In genomic region chr19:4712781-4713526, GRCm38 (mm10) we compare ENCODE assay signal across 8 mouse cellular contexts. TPM values are rescaled to one million over a fixed set of nuclear protein-coding genes. Genes with fewer than 3 reads are reported as not detected.
DNase-seq lines count a peak whose midpoint lies in the region; ATAC-seq lines count a peak whose summit lies in the region.

No protein-coding gene starts in this region.

- peak overlapping the region; percentile 54; the same call in 1 of the 2 replicates for H3K4me3 ChIP-seq in liver, embryonic 11.5 days (ENCODE audit: low read depth, low read length)
- peak overlapping the region; percentile 59 for H3K4me3 ChIP-seq in embryonic facial prominence, embryonic 14.5 days (ENCODE audit: low read depth, low read length)
- peak overlapping the region; percentile 61 for H3K4me3 ChIP-seq in intestine, embryonic 14.5 days (ENCODE audit: low read depth, low read length)
- peak overlapping the region; percentile 81 for H3K4me3 ChIP-seq in neural tube, embryonic 13.5 days

- DNase-seq in liver, embryonic 11.5 days (ENCODE audit: low spot score), result no peak
- DNase-seq in liver, result no peak
- no peak for DNase-seq in embryonic facial prominence, embryonic 14.5 days (ENCODE audit: low spot score)
- no peak for DNase-seq in intestine, embryonic 14.5 days (ENCODE audit: low spot score)
- no peak for DNase-seq in ovary, postnatal 10 days (ENCODE audit: low spot score)
- DNase-seq in spleen, postnatal 36 days (ENCODE audit: low spot score in 2 of 2), result no peak
- no peak for DNase-seq in kidney, adult 11 months

- H3K4me2 ChIP-seq in liver, embryonic 11.5 days, result peak overlapping the region; percentile 77
- peak overlapping the region; percentile 99 for H3K4me2 ChIP-seq in embryonic facial prominence, embryonic 14.5 days (ENCODE audit: low read depth, low read length)
- H3K4me2 ChIP-seq in intestine, embryonic 14.5 days (ENCODE audit: low read length), result peak overlapping the region; percentile 99
- H3K4me2 ChIP-seq in neural tube, embryonic 13.5 days, result peak overlapping the region; percentile 66

- H3K9ac ChIP-seq in liver, embryonic 11.5 days (ENCODE audit: low read depth, low read length), result no peak overlapping the region
- H3K9ac ChIP-seq in embryonic facial prominence, embryonic 14.5 days (ENCODE audit: low read depth, low read length), result 0 out of 2 replicates have a peak overlapping the region, but pooled peaks have one; percentile 62
- H3K9ac ChIP-seq in intestine, embryonic 14.5 days (ENCODE audit: low read length), result no peak overlapping the region
- peak overlapping the region; percentile 98 for H3K9ac ChIP-seq in neural tube, embryonic 13.5 days

- peaks cover 2% of the 10 kb centered on the region; the same call in 1 of the 2 replicates for H3K4me1 ChIP-seq in liver, embryonic 11.5 days (replicated peaks; ENCODE audit: control insufficient read depth, insufficient read depth, low read length)
- peaks cover 4% of the 10 kb centered on the region for H3K4me1 ChIP-seq in embryonic facial prominence, embryonic 14.5 days (ENCODE audit: control insufficient read depth, insufficient read depth, low read length)
- 0 out of 2 replicates have a peak, but pooled peaks cover 2% of the 10 kb centered on the region for H3K4me1 ChIP-seq in intestine, embryonic 14.5 days (replicated peaks; ENCODE audit: control insufficient read depth, insufficient read depth, low read length)
- H3K4me1 ChIP-seq in neural tube, embryonic 13.5 days (replicated peaks), result peaks cover 46% of the 10 kb centered on the region

- H3K27ac ChIP-seq in liver, embryonic 11.5 days (ENCODE audit: low read depth, low read length), result no peak overlapping the region
- H3K27ac ChIP-seq in embryonic facial prominence, embryonic 14.5 days (replicated peaks; ENCODE audit: low read depth, low read length), result no peak overlapping the region
- H3K27ac ChIP-seq in intestine, embryonic 14.5 days (ENCODE audit: low read depth), result no peak overlapping the region
- H3K27ac ChIP-seq in neural tube, embryonic 13.5 days (replicated peaks), result peak overlapping the region; percentile 97

- ATAC-seq in liver, embryonic 11.5 days (replicated peaks; ENCODE audit: low FRiP score), result no peak
- ATAC-seq in embryonic facial prominence, embryonic 14.5 days (ENCODE audit: low read depth), result no peak
- ATAC-seq in intestine, embryonic 14.5 days (replicated peaks; ENCODE audit: low FRiP score, low TSS enrichment, low read depth), result no peak
- no peak for ATAC-seq in neural tube, embryonic 13.5 days (ENCODE audit: low read depth)

- peaks cover 61% of the 10 kb centered on the region for H3K27me3 ChIP-seq in liver, embryonic 11.5 days (replicated peaks; ENCODE audit: control insufficient read depth, insufficient read depth, low read length)
- peaks cover 51% of the 10 kb centered on the region for H3K27me3 ChIP-seq in embryonic facial prominence, embryonic 14.5 days (replicated peaks; ENCODE audit: control insufficient read depth, insufficient read depth, low read length)
- H3K27me3 ChIP-seq in intestine, embryonic 14.5 days (replicated peaks; ENCODE audit: control insufficient read depth, insufficient read depth, low read length), result peaks cover 54% of the 10 kb centered on the region
- peaks cover 3% of the 10 kb centered on the region for H3K27me3 ChIP-seq in neural tube, embryonic 13.5 days

- H3K9me3 ChIP-seq in liver, embryonic 11.5 days (ENCODE audit: control insufficient read depth, low read length), result no peaks in the 10 kb centered on the region
- H3K9me3 ChIP-seq in embryonic facial prominence, embryonic 14.5 days (ENCODE audit: control insufficient read depth, low read length), result no peaks in the 10 kb centered on the region
- H3K9me3 ChIP-seq in intestine, embryonic 14.5 days (ENCODE audit: control insufficient read depth, low read length), result no peaks in the 10 kb centered on the region
- no peaks in the 10 kb centered on the region for H3K9me3 ChIP-seq in neural tube, embryonic 13.5 days

- WGBS in liver, embryonic 11.5 days, result 38% methylated on average over 13 of the region's 13 CpGs
- 29% methylated on average over 13 of the region's 13 CpGs for WGBS in embryonic facial prominence, embryonic 14.5 days
- 49% methylated on average over 13 of the region's 13 CpGs for WGBS in intestine, embryonic 14.5 days
- WGBS in neural tube, embryonic 13.5 days, result 26% methylated on average over 13 of the region's 13 CpGs

- H3K36me3 ChIP-seq in liver, embryonic 11.5 days (ENCODE audit: control insufficient read depth, insufficient read depth, low read length), result no peaks in the 10 kb centered on the region
- no peaks in the 10 kb centered on the region for H3K36me3 ChIP-seq in embryonic facial prominence, embryonic 14.5 days (ENCODE audit: control insufficient read depth, insufficient read depth, low read length)
- H3K36me3 ChIP-seq in intestine, embryonic 14.5 days (ENCODE audit: control insufficient read depth, insufficient read depth, low read length), result no peaks in the 10 kb centered on the region
- no peaks in the 10 kb centered on the region for H3K36me3 ChIP-seq in neural tube, embryonic 13.5 days

RNA-seq across cellular contexts. Expression of gene Sptbn2, which starts 2.0 kb away (rescaled TPM):
- polyA plus RNA-seq in liver, embryonic 11.5 days (2014; fragmentation: Nextera tagmentation; extraction: Ambion mirVana), result 0.75 and 0.97 TPM in 2 replicates
- polyA plus RNA-seq in embryonic facial prominence, embryonic 14.5 days (2014; fragmentation: Nextera tagmentation; extraction: Ambion mirVana), result 3.7 and 4.0 TPM in 2 replicates
- polyA plus RNA-seq in intestine, embryonic 14.5 days (2014; fragmentation: Nextera tagmentation; extraction: Ambion mirVana), result 2.1 and 2.4 TPM in 2 replicates
- polyA plus RNA-seq in neural tube, embryonic 13.5 days (2015; fragmentation: Nextera tagmentation; extraction: Ambion mirVana), result 29.5 and 30.4 TPM in 2 replicates

RNA-seq across cellular contexts. Expression of gene Gm960, which starts 14.5 kb away (rescaled TPM):
- 0.82 and 2.0 TPM in 2 replicates for polyA plus RNA-seq in liver, embryonic 11.5 days (2014; fragmentation: Nextera tagmentation; extraction: Ambion mirVana)
- 3.9 and 4.6 TPM in 2 replicates for polyA plus RNA-seq in embryonic facial prominence, embryonic 14.5 days (2014; fragmentation: Nextera tagmentation; extraction: Ambion mirVana)
- polyA plus RNA-seq in intestine, embryonic 14.5 days (2014; fragmentation: Nextera tagmentation; extraction: Ambion mirVana), result 3.2 and 3.8 TPM in 2 replicates
- polyA plus RNA-seq in neural tube, embryonic 13.5 days (2015; fragmentation: Nextera tagmentation; extraction: Ambion mirVana), result 5.3 and 5.7 TPM in 2 replicates

RNA-seq across cellular contexts. Expression of gene Rbm4b, which starts 43.3 kb away (rescaled TPM):
- polyA plus RNA-seq in liver, embryonic 11.5 days (2014; fragmentation: Nextera tagmentation; extraction: Ambion mirVana), result 36.0 and 44.0 TPM in 2 replicates
- polyA plus RNA-seq in embryonic facial prominence, embryonic 14.5 days (2014; fragmentation: Nextera tagmentation; extraction: Ambion mirVana), result 41.1 and 50.0 TPM in 2 replicates
- 55.0 and 62.4 TPM in 2 replicates for polyA plus RNA-seq in intestine, embryonic 14.5 days (2014; fragmentation: Nextera tagmentation; extraction: Ambion mirVana)
- 164 and 184 TPM in 2 replicates for polyA plus RNA-seq in neural tube, embryonic 13.5 days (2015; fragmentation: Nextera tagmentation; extraction: Ambion mirVana)

Comparison
In these comparisons a context has a peak if more than half of its experiments do, and no peak if none do; other contexts are left out.
1. H3K9ac ChIP-seq: peak in embryonic facial prominence, embryonic 14.5 days (single experiment) and neural tube, embryonic 13.5 days (single experiment); none in liver, embryonic 11.5 days (single experiment) and intestine, embryonic 14.5 days (single experiment).
2. Peak in every context shown above with its lines, with median percentiles within 50 percentile points of each other: H3K4me2 ChIP-seq and H3K4me3 ChIP-seq.